Mouse (Mus musculus) lung, embryonic 16.5 days (tissue): ENCODE measurements around the gene Espl1. TPM values are rescaled to one million over a fixed set of nuclear protein-coding genes. Genes with fewer than 3 reads are reported as not detected.

Experiments
- ATAC-seq: fragments of 200-750 bp; cut with Nextera tagmentation; 2 replicates; pipeline ENCODE4 v1.8.0; 2017; ENCODE audit warnings: low read depth, mild to moderate bottlenecking, moderate library complexity
- H3K27ac ChIP-seq: fragments of 300-500 bp; sonication (generic); 2 replicates; pipeline ENCODE4 v1.5.1; 2014; ENCODE audit warnings: mild to moderate bottlenecking, control low read depth, low read length
- H3K27me3 ChIP-seq: fragments of 300-500 bp; sonication (generic); 2 replicates; pipeline ENCODE4 v1.6.1; 2014; ENCODE audit warnings: low read depth, low read length, mixed read lengths; ENCODE audit not compliant: control insufficient read depth, insufficient read depth
- H3K36me3 ChIP-seq: fragments of 300-500 bp; sonication (generic); 2 replicates; pipeline ENCODE4 v1.6.1; 2014; ENCODE audit warnings: low read length; ENCODE audit not compliant: control insufficient read depth, insufficient read depth
- H3K4me1 ChIP-seq: fragments of 300-500 bp; sonication (generic); replicated peaks from 2 replicates; pipeline ENCODE4 v1.6.1; 2014; ENCODE audit warnings: low read length, mixed read lengths; ENCODE audit not compliant: control insufficient read depth, insufficient read depth
- H3K4me2 ChIP-seq: fragments of 300-500 bp; sonication (generic); 2 replicates; pipeline ENCODE4 v1.6.1; 2014; ENCODE audit warnings: low read depth, low read length, control low read depth
- H3K4me3 ChIP-seq: fragments of 300-500 bp; sonication (generic); 2 replicates; pipeline ENCODE4 v1.5.1; 2014; ENCODE audit warnings: mild to moderate bottlenecking, low read length, control low read depth
- H3K9ac ChIP-seq: fragments of 300-500 bp; sonication (generic); 2 replicates; pipeline ENCODE4 v1.6.1; 2014; ENCODE audit warnings: low read length, control low read depth
- H3K9me3 ChIP-seq: fragments of 300-500 bp; sonication (generic); 2 replicates; pipeline ENCODE4 v1.6.1; 2016; ENCODE audit warnings: low read length; ENCODE audit not compliant: control insufficient read depth
- WGBS: fragments of 180-500 bp; shearing (Covaris S2); extraction: QIAGEN DNeasy Blood & Tissue Kit; methylation state at CpG from one replicate; pipeline ENCODE4 v1.1.7; 2014; 5-methylcytosine and 5-hydroxymethylcytosine counted together
- polyA plus RNA-seq: library from polyadenylated mRNA; unstranded; fragments of >200 nt; fragmentation: Nextera tagmentation; extraction: Ambion mirVana; gene quantifications from 2 replicates; pipeline ENCODE4 v1.2.1, GENCODE M21; 2015

Espl1 gene
- 27.3 and 30.6 TPM in 2 replicates for polyA plus RNA-seq

GRCm38 (mm10) chr15:102295633-102296367, at the start of gene Espl1:
Gene Espl1 (plus strand): TSS chr15:102296266.
- H3K4me1 ChIP-seq = peaks cover 5% of the 10 kb centered on the region; the same call in 1 of the 2 replicates
- peak within 1 kb of the TSS; percentile 79 for H3K4me3 ChIP-seq
- H3K27me3 ChIP-seq = no peaks in the 10 kb centered on the region
- peak; percentile 100 for ATAC-seq
- WGBS = 6% methylated on average over 25 of the region's 25 CpGs
- H3K27ac ChIP-seq = peak within 1 kb of the TSS; percentile 36; the same call in 1 of the 2 replicates
- peak within 1 kb of the TSS; percentile 78 for H3K9ac ChIP-seq
- H3K4me2 ChIP-seq = peak within 1 kb of the TSS; percentile 89
- H3K9me3 ChIP-seq = no peaks in the 10 kb centered on the region
- H3K36me3 ChIP-seq = peaks cover 15% of the 10 kb centered on the region

GRCm38 (mm10) chr15:102246866-102247251, 49.2 kb upstream of the Espl1 start:
- Histone ChIP-seq H3K36me3 (no peaks in the 10 kb centered on the region; the same call in 1 of the 2 replicates), H3K27me3 (no peaks in the 10 kb centered on the region), H3K4me2 (peak overlapping the region; percentile 94), H3K4me3 (peak overlapping the region; percentile 80), H3K27ac (peak overlapping the region; percentile 100), H3K9me3 (no peaks in the 10 kb centered on the region), H3K9ac (peak overlapping the region; percentile 88), H3K4me1 (peaks cover 58% of the 10 kb centered on the region)
- under 1% methylated on average over 25 of the region's 35 CpGs for whole genome bisulfite sequencing
- ATAC-seq = peak; percentile 76

- Histone ChIP-seq H3K4me2 (peak overlapping the region; percentile 94), H3K27me3 (no peaks in the 10 kb centered on the region), H3K9me3 (no peaks in the 10 kb centered on the region), H3K4me1 (peaks cover 52% of the 10 kb centered on the region), H3K4me3 (peak overlapping the region; percentile 80), H3K27ac (peak overlapping the region; percentile 100), H3K9ac (peak overlapping the region; percentile 88), H3K36me3 (0 out of 2 replicates have a peak, but pooled peaks cover 2% of the 10 kb centered on the region)
- ATAC-seq = peak; percentile 67
- 1% methylated on average over 41 of the region's 65 CpGs for WGBS
Observed at GRCm38 (mm10) chr15:102247252-102248130, 48.6 kb upstream of the Espl1 start.

DNA sequence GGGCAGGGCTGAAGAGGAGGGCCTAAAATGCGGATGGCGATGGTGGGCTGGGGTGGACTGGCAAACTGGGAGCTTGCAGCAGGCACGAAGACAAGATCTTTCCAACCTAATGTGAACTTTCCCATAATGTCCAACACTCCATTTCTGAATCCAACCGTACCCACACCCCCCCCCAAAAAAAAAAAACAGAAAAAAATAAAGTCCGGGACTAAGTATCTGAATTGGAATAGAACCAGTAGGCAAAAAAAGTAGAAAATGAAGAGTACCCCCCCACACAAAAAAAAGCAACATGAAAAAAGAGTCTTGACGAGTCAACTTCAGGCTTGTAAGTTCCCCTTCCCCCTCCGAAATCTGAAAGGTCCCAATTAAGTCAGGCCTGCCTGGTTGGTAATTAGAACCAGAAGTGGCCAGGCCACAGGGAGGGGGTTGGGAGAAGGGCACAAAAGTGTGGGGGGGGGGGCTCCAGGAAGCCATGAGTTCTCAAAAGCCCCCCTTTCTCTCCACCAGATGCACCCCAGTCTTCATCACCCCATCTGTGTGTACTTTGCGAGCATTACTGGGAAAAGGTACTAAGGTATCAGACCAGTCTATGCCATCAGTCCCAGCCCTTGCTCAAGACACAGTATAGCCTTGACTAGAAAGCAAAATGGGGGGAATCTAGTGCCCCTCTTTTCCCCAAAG, 47.8 kb upstream of the Espl1 start:
- Histone ChIP-seq H3K9me3 (no peaks in the 10 kb centered on the region), H3K36me3 (peaks cover 2% of the 10 kb centered on the region; the same call in 1 of the 2 replicates), H3K27me3 (no peaks in the 10 kb centered on the region), H3K9ac (peak overlapping the region; percentile 88), H3K4me1 (peaks cover 44% of the 10 kb centered on the region), H3K4me3 (peak overlapping the region; percentile 80), H3K4me2 (peak overlapping the region; percentile 94), H3K27ac (peak overlapping the region; percentile 100)
- ATAC-seq = no peak
- 9% methylated on average over 8 of the region's 8 CpGs for WGBS

DNA sequence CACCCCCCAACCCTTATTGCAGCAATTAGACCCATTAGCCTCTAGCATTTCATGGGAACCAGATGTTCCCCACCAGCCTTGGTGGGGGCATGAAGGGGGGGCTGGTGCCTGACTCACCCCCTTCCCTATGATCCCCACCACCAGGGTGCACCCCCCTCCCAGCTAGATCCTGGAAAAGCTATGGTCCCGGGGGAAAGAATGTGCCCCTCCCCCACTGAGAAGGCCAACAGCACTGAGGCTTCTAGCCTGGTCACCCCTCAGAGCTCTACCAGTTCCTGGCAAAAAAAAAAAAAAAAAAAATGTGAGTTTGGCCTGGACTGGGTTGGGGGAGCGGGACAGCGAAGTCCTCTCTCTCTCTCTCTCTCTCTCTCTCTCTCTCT, 47.3 kb upstream of the Espl1 start:
- Histone ChIP-seq H3K36me3 (peaks cover 2% of the 10 kb centered on the region; the same call in 1 of the 2 replicates), H3K9ac (peak overlapping the region; percentile 88), H3K27ac (peak overlapping the region; percentile 100), H3K4me1 (peaks cover 39% of the 10 kb centered on the region), H3K4me2 (peak overlapping the region; percentile 94), H3K27me3 (no peaks in the 10 kb centered on the region), H3K9me3 (no peaks in the 10 kb centered on the region), H3K4me3 (peak overlapping the region; percentile 80)
- ATAC-seq = no peak
- 4% methylated on average over 3 of the region's 3 CpGs for WGBS

GRCm38 (mm10) chr15:102249251-102249691, 46.8 kb upstream of the Espl1 start:
- WGBS = 3% methylated on average over 13 of the region's 13 CpGs
- Histone ChIP-seq H3K4me3 (peak overlapping the region; percentile 29), H3K27me3 (no peaks in the 10 kb centered on the region), H3K9ac (peak overlapping the region; percentile 66), H3K9me3 (no peaks in the 10 kb centered on the region), H3K27ac (peak overlapping the region; percentile 100), H3K36me3 (peaks cover 2% of the 10 kb centered on the region; the same call in 1 of the 2 replicates), H3K4me2 (peak overlapping the region; percentile 94), H3K4me1 (peaks cover 37% of the 10 kb centered on the region)
- ATAC-seq = peak; percentile 7; the same call in 1 of the 2 replicates

- peak overlapping the region; percentile 100 for H3K27ac ChIP-seq
- peaks cover 33% of the 10 kb centered on the region for H3K4me1 ChIP-seq
- ATAC-seq = no peak
- no peaks in the 10 kb centered on the region for H3K27me3 ChIP-seq
- H3K36me3 ChIP-seq = peaks cover 2% of the 10 kb centered on the region; the same call in 1 of the 2 replicates
- H3K9me3 ChIP-seq = no peaks in the 10 kb centered on the region
- H3K9ac ChIP-seq = peak overlapping the region; percentile 66
- no peak overlapping the region for H3K4me3 ChIP-seq
- H3K4me2 ChIP-seq = peak overlapping the region; percentile 94
- 37% methylated on average over 9 of the region's 9 CpGs for WGBS
Observed at GRCm38 (mm10) chr15:102249967-102250366, 46.1 kb upstream of the Espl1 start.

DNA sequence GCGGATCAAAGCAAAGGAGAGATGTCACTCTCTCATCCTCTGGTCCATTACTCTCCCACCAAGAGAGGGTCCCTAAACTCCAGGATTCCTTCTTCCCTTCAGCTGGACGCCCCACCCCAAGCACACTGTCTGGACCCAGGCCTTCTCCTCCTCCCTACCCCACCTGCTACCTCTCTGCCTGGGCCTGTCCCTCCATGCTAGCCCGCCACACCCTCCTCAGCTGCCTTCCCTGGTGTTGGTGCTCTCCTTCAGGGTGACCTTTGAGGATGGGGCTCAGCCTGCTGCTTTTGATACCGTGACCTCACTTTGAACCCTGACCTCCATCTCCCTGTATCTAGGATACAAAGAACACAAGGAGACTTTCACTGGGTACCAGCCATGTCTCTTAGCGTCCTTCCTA, 45.5 kb upstream of the Espl1 start:
- H3K9ac ChIP-seq = peak overlapping the region; percentile 66; the same call in 1 of the 2 replicates
- WGBS = 62% methylated on average over 5 of the region's 5 CpGs
- no peak for ATAC-seq
- peaks cover 2% of the 10 kb centered on the region; the same call in 1 of the 2 replicates for H3K36me3 ChIP-seq
- no peak overlapping the region for H3K4me3 ChIP-seq
- H3K9me3 ChIP-seq = no peaks in the 10 kb centered on the region
- H3K4me2 ChIP-seq = no peak overlapping the region
- peaks cover 34% of the 10 kb centered on the region for H3K4me1 ChIP-seq
- peak overlapping the region; percentile 100 for H3K27ac ChIP-seq
- H3K27me3 ChIP-seq = no peaks in the 10 kb centered on the region
